Mouse (Mus musculus): ENCODE results near the gene Gm17617. TPM values are rescaled to one million over a fixed set of nuclear protein-coding genes. Genes with fewer than 3 reads are reported as not detected.
"Not testable (repeated sequence)": the region's sequence is repeated elsewhere in the genome, so short reads cannot be mapped to it uniquely, and the experiment has no call there.

The Gm17617 gene
- polyA plus RNA-seq, 1 experiment from 2014 or later: not detected

GRCm38 (mm10) chr13:55099066-55099725 lies 34.2 kb downstream of the Gm17617 start:
- ATAC-seq (ENCODE audit: insufficient number of reproducible peaks, low FRiP score, low TSS enrichment, low read depth): no peak
- peak overlapping the region; percentile 88; the same call in 1 of the 2 replicates for H3K27ac ChIP-seq (replicated peaks; ENCODE audit: low read depth, low read length)
- WGBS: 37% methylated on average over 20 of the region's 20 CpGs
- H3K36me3 ChIP-seq (ENCODE audit: control insufficient read depth, insufficient read depth, low read length): no peaks in the 10 kb centered on the region
- no peaks in the 10 kb centered on the region; the same call in 1 of the 2 replicates for H3K4me1 ChIP-seq (ENCODE audit: control insufficient read depth, insufficient read depth, low read length)
- H3K9ac ChIP-seq (ENCODE audit: low read length): peak overlapping the region; percentile 92
- H3K9me3 ChIP-seq (ENCODE audit: control insufficient read depth, low read length): no peaks in the 10 kb centered on the region
- no peaks in the 10 kb centered on the region for H3K27me3 ChIP-seq (ENCODE audit: control insufficient read depth, insufficient read depth, low read length)
- peak overlapping the region; percentile 77 for H3K4me3 ChIP-seq (ENCODE audit: low read depth, low read length)
- H3K4me2 ChIP-seq (ENCODE audit: low read depth, severe bottlenecking): peak overlapping the region; percentile 69
- peak; percentile 50 for DNase-seq (ENCODE audit: low spot score)

- not testable (repeated sequence) for H3K27ac ChIP-seq (replicated peaks; ENCODE audit: low read depth, low read length); H3K4me2 ChIP-seq (ENCODE audit: low read depth, severe bottlenecking); DNase-seq (ENCODE audit: low spot score); H3K27me3 ChIP-seq (ENCODE audit: control insufficient read depth, insufficient read depth, low read length); H3K4me3 ChIP-seq (ENCODE audit: low read depth, low read length); H3K4me1 ChIP-seq (ENCODE audit: control insufficient read depth, insufficient read depth, low read length); ATAC-seq (ENCODE audit: insufficient number of reproducible peaks, low FRiP score, low TSS enrichment, low read depth); H3K9me3 ChIP-seq (ENCODE audit: control insufficient read depth, low read length); H3K36me3 ChIP-seq (ENCODE audit: control insufficient read depth, insufficient read depth, low read length); H3K9ac ChIP-seq (ENCODE audit: low read length)
- WGBS: 91% methylated on average over 3 of the region's 3 CpGs
These were observed 35.5 kb downstream of the Gm17617 start for GRCm38 (mm10) chr13:55097841-55098240.

GRCm38 (mm10) chr13:55092588-55092987 lies 40.8 kb downstream of the Gm17617 start:
- Histone ChIP-seq H3K4me2 (ENCODE audit: low read depth, severe bottlenecking) (no peak overlapping the region), H3K27ac (replicated peaks; ENCODE audit: low read depth, low read length) (no peak overlapping the region), H3K36me3 (ENCODE audit: control insufficient read depth, insufficient read depth, low read length) (peaks cover 2% of the 10 kb centered on the region; the same call in 1 of the 2 replicates), H3K4me3 (ENCODE audit: low read depth, low read length) (no peak overlapping the region), H3K27me3 (ENCODE audit: control insufficient read depth, insufficient read depth, low read length) (no peaks in the 10 kb centered on the region), H3K4me1 (ENCODE audit: control insufficient read depth, insufficient read depth, low read length) (no peaks in the 10 kb centered on the region), H3K9ac (ENCODE audit: low read length) (no peak overlapping the region), H3K9me3 (ENCODE audit: control insufficient read depth, low read length) (no peaks in the 10 kb centered on the region)
- DNase-seq (ENCODE audit: low spot score) (no peak), ATAC-seq (ENCODE audit: insufficient number of reproducible peaks, low FRiP score, low TSS enrichment, low read depth) (no peak)
- 92% methylated on average over 4 of the region's 4 CpGs for WGBS

Other genes starting within 250 kb of the Gm17617 start
- 0.71 and 0.79 TPM in 2 replicates for gene Unc5a, start 184.1 kb downstream of the Gm17617 start, polyA plus RNA-seq (2014; fragmentation: Nextera tagmentation; extraction: Ambion mirVana)
- 0.51 and 0.65 TPM in 2 replicates for gene Hk3, start 112.2 kb downstream of the Gm17617 start, polyA plus RNA-seq (2014; fragmentation: Nextera tagmentation; extraction: Ambion mirVana)
- 32.4 and 34.7 TPM in 2 replicates for gene Uimc1, start 33.2 kb downstream of the Gm17617 start, polyA plus RNA-seq (2014; fragmentation: Nextera tagmentation; extraction: Ambion mirVana)
- gene Zfp346, start 28.2 kb downstream of the Gm17617 start, polyA plus RNA-seq (2014; fragmentation: Nextera tagmentation; extraction: Ambion mirVana): 24.5 and 28.7 TPM in 2 replicates
- 3.9 and 4.4 TPM in 2 replicates for gene Fgfr4, start 19.1 kb upstream of the Gm17617 start, polyA plus RNA-seq (2014; fragmentation: Nextera tagmentation; extraction: Ambion mirVana)
- gene Nsd1, start 76.2 kb upstream of the Gm17617 start, polyA plus RNA-seq (2014; fragmentation: Nextera tagmentation; extraction: Ambion mirVana): 69.0 and 70.0 TPM in 2 replicates
- gene Prelid1, start 187.0 kb upstream of the Gm17617 start, polyA plus RNA-seq (2014; fragmentation: Nextera tagmentation; extraction: Ambion mirVana): 416 and 451 TPM in 2 replicates
- gene Rab24, start 188.4 kb upstream of the Gm17617 start, polyA plus RNA-seq (2014; fragmentation: Nextera tagmentation; extraction: Ambion mirVana): 90.6 and 97.4 TPM in 2 replicates
- 23.7 and 28.9 TPM in 2 replicates for gene Mxd3, start 196.3 kb upstream of the Gm17617 start, polyA plus RNA-seq (2014; fragmentation: Nextera tagmentation; extraction: Ambion mirVana)
- gene Lman2, start 229.2 kb upstream of the Gm17617 start, polyA plus RNA-seq (2014; fragmentation: Nextera tagmentation; extraction: Ambion mirVana): 85.3 and 88.7 TPM in 2 replicates
- gene Rgs14, start 236.2 kb upstream of the Gm17617 start, polyA plus RNA-seq (2014; fragmentation: Nextera tagmentation; extraction: Ambion mirVana): 0.57 and 0.97 TPM in 2 replicates

Data from limb, embryonic 11.5 days (tissue).